Mouse (Mus musculus): ENCODE measurements around the gene Mfsd12. TPM values are rescaled to one million over a fixed set of nuclear protein-coding genes. Genes with fewer than 3 reads are reported as not detected.

The Mfsd12 gene
- polyA plus RNA-seq, 1 experiment: 8.2 TPM

- H3K79me2 ChIP-seq (ENCODE audit: control insufficient read depth, insufficient read depth): peaks cover 70% of the 10 kb centered on the region
- H3K79me3 ChIP-seq (ENCODE audit: low read depth): peaks cover 25% of the 10 kb centered on the region
- TF ChIP-seq CEBPB (IDR thresholded peaks at IDR 0.05; ENCODE audit: low read depth) (no peak), MAX (IDR thresholded peaks at IDR 0.05) (peak; percentile 39), MYOG (IDR thresholded peaks at IDR 0.05; ENCODE audit: control insufficient read depth, extremely low read depth, insufficient read length) (no peak), CTCF (IDR thresholded peaks at IDR 0.05; ENCODE audit: control insufficient read depth, insufficient read depth, insufficient read length) (no peak), FOSL1 (IDR thresholded peaks at IDR 0.05; ENCODE audit: insufficient read depth, low read length, poor library complexity, severe bottlenecking) (peak; percentile 39), MYOD1 (IDR thresholded peaks at IDR 0.05; ENCODE audit: control insufficient read depth, insufficient read length, low read depth) (no peak), USF1 (IDR thresholded peaks at IDR 0.05; ENCODE audit: low read depth) (peak; percentile 96)
- no peak overlapping the region for H3K4me3 ChIP-seq (ENCODE audit: insufficient read depth, poor library complexity, severe bottlenecking)
- peak overlapping the region; percentile 15 for H3ac ChIP-seq (ENCODE audit: control insufficient read depth, insufficient read length, low read depth)
- H3K27me3 ChIP-seq (ENCODE audit: control insufficient read depth, insufficient read depth, insufficient read length): no peaks in the 10 kb centered on the region
- H3K36me3 ChIP-seq (ENCODE audit: control insufficient read depth, insufficient read depth): peaks cover 85% of the 10 kb centered on the region
Observed at GRCm38 (mm10) chr10:81407539-81408423, 50.5 kb downstream of the Mfsd12 start.

GRCm38 (mm10) chr10:81408424-81408729 lies 51.1 kb downstream of the Mfsd12 start:
- no peak overlapping the region for H3K4me3 ChIP-seq (ENCODE audit: insufficient read depth, poor library complexity, severe bottlenecking)
- H3ac ChIP-seq (ENCODE audit: control insufficient read depth, insufficient read length, low read depth): peak overlapping the region; percentile 12
- peaks cover 74% of the 10 kb centered on the region for H3K79me2 ChIP-seq (ENCODE audit: control insufficient read depth, insufficient read depth)
- peaks cover 85% of the 10 kb centered on the region for H3K36me3 ChIP-seq (ENCODE audit: control insufficient read depth, insufficient read depth)
- H3K79me3 ChIP-seq (ENCODE audit: low read depth): peaks cover 31% of the 10 kb centered on the region
- TF ChIP-seq CEBPB (IDR thresholded peaks at IDR 0.05; ENCODE audit: low read depth) (no peak), MAX (IDR thresholded peaks at IDR 0.05) (no peak), CTCF (IDR thresholded peaks at IDR 0.05; ENCODE audit: control insufficient read depth, insufficient read depth, insufficient read length) (no peak), MYOG (IDR thresholded peaks at IDR 0.05; ENCODE audit: control insufficient read depth, extremely low read depth, insufficient read length) (no peak), USF1 (IDR thresholded peaks at IDR 0.05; ENCODE audit: low read depth) (no peak), MYOD1 (IDR thresholded peaks at IDR 0.05; ENCODE audit: control insufficient read depth, insufficient read length, low read depth) (no peak), FOSL1 (IDR thresholded peaks at IDR 0.05; ENCODE audit: insufficient read depth, low read length, poor library complexity, severe bottlenecking) (no peak)
- no peaks in the 10 kb centered on the region for H3K27me3 ChIP-seq (ENCODE audit: control insufficient read depth, insufficient read depth, insufficient read length)

GRCm38 (mm10) chr10:81408871-81409291 lies 51.6 kb downstream of the Mfsd12 start:
- H3K36me3 ChIP-seq (ENCODE audit: control insufficient read depth, insufficient read depth): peaks cover 85% of the 10 kb centered on the region
- no peak overlapping the region for H3K4me3 ChIP-seq (ENCODE audit: insufficient read depth, poor library complexity, severe bottlenecking)
- peaks cover 35% of the 10 kb centered on the region for H3K79me3 ChIP-seq (ENCODE audit: low read depth)
- TF ChIP-seq CTCF (IDR thresholded peaks at IDR 0.05; ENCODE audit: control insufficient read depth, insufficient read depth, insufficient read length) (peak; percentile 100), USF1 (IDR thresholded peaks at IDR 0.05; ENCODE audit: low read depth) (no peak), MYOD1 (IDR thresholded peaks at IDR 0.05; ENCODE audit: control insufficient read depth, insufficient read length, low read depth) (no peak), CEBPB (IDR thresholded peaks at IDR 0.05; ENCODE audit: low read depth) (no peak), MAX (IDR thresholded peaks at IDR 0.05) (peak; percentile 95), FOSL1 (IDR thresholded peaks at IDR 0.05; ENCODE audit: insufficient read depth, low read length, poor library complexity, severe bottlenecking) (no peak), MYOG (IDR thresholded peaks at IDR 0.05; ENCODE audit: control insufficient read depth, extremely low read depth, insufficient read length) (no peak)
- H3K27me3 ChIP-seq (ENCODE audit: control insufficient read depth, insufficient read depth, insufficient read length): no peaks in the 10 kb centered on the region
- peaks cover 74% of the 10 kb centered on the region for H3K79me2 ChIP-seq (ENCODE audit: control insufficient read depth, insufficient read depth)
- H3ac ChIP-seq (ENCODE audit: control insufficient read depth, insufficient read length, low read depth): no peak overlapping the region

- TF ChIP-seq MAX (IDR thresholded peaks at IDR 0.05) (peak; percentile 45), CTCF (IDR thresholded peaks at IDR 0.05; ENCODE audit: control insufficient read depth, insufficient read depth, insufficient read length) (no peak), FOSL1 (IDR thresholded peaks at IDR 0.05; ENCODE audit: insufficient read depth, low read length, poor library complexity, severe bottlenecking) (peak; percentile 19), USF1 (IDR thresholded peaks at IDR 0.05; ENCODE audit: low read depth) (no peak), MYOD1 (IDR thresholded peaks at IDR 0.05; ENCODE audit: control insufficient read depth, insufficient read length, low read depth) (peak; percentile 93), CEBPB (IDR thresholded peaks at IDR 0.05; ENCODE audit: low read depth) (no peak), MYOG (IDR thresholded peaks at IDR 0.05; ENCODE audit: control insufficient read depth, extremely low read depth, insufficient read length) (no peak)
- no peaks in the 10 kb centered on the region for H3K27me3 ChIP-seq (ENCODE audit: control insufficient read depth, insufficient read depth, insufficient read length)
- H3K79me3 ChIP-seq (ENCODE audit: low read depth): peaks cover 37% of the 10 kb centered on the region
- peak overlapping the region; percentile 6 for H3K4me3 ChIP-seq (ENCODE audit: insufficient read depth, poor library complexity, severe bottlenecking)
- H3K79me2 ChIP-seq (ENCODE audit: control insufficient read depth, insufficient read depth): peaks cover 75% of the 10 kb centered on the region
- H3K36me3 ChIP-seq (ENCODE audit: control insufficient read depth, insufficient read depth): peaks cover 84% of the 10 kb centered on the region
- no peak overlapping the region for H3ac ChIP-seq (ENCODE audit: control insufficient read depth, insufficient read length, low read depth)
Observed at GRCm38 (mm10) chr10:81409330-81409729, 52.0 kb downstream of the Mfsd12 start.

- H3K4me3 ChIP-seq (ENCODE audit: insufficient read depth, poor library complexity, severe bottlenecking): no peak overlapping the region
- TF ChIP-seq USF1 (IDR thresholded peaks at IDR 0.05; ENCODE audit: low read depth): no peak
- TF ChIP-seq CTCF (IDR thresholded peaks at IDR 0.05; ENCODE audit: control insufficient read depth, insufficient read depth, insufficient read length): no peak
- TF ChIP-seq FOSL1 (IDR thresholded peaks at IDR 0.05; ENCODE audit: insufficient read depth, low read length, poor library complexity, severe bottlenecking): no peak
- TF ChIP-seq MYOD1 (IDR thresholded peaks at IDR 0.05; ENCODE audit: control insufficient read depth, insufficient read length, low read depth): no peak
- no peak for TF ChIP-seq CEBPB (IDR thresholded peaks at IDR 0.05; ENCODE audit: low read depth)
- TF ChIP-seq MAX (IDR thresholded peaks at IDR 0.05): no peak
- no peak for TF ChIP-seq MYOG (IDR thresholded peaks at IDR 0.05; ENCODE audit: control insufficient read depth, extremely low read depth, insufficient read length)
- peaks cover 45% of the 10 kb centered on the region for H3K79me3 ChIP-seq (ENCODE audit: low read depth)
- peaks cover 85% of the 10 kb centered on the region for H3K36me3 ChIP-seq (ENCODE audit: control insufficient read depth, insufficient read depth)
- H3K27me3 ChIP-seq (ENCODE audit: control insufficient read depth, insufficient read depth, insufficient read length): no peaks in the 10 kb centered on the region
- H3ac ChIP-seq (ENCODE audit: control insufficient read depth, insufficient read length, low read depth): no peak overlapping the region
- H3K79me2 ChIP-seq (ENCODE audit: control insufficient read depth, insufficient read depth): peaks cover 77% of the 10 kb centered on the region
Observed at GRCm38 (mm10) chr10:81410350-81410749, 53.1 kb downstream of the Mfsd12 start.

Measured in C2C12 (cell line).